Mouse (Mus musculus): ENCODE measurements around the gene Ppp4r1.

DNA sequence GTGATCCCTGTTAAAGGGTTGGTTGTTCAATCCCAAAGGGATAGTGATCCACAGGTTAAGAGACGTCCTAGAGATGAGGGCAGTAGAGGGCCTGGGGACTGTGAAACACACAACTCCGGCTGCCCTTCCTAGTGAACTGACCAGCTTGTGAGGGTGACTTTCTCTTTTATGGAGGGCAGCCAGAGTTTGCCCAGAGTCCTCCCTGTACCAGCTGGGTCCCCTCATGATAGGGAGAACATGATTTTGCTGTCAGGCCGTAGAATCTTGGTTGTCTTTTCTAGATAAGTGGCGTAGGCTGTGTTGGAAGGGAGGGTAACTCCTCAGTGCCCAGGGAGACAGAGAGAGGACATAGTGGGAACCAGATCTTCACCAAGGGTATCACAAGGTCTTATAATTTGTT lies 4.9 kb downstream of the Ppp4r1 start:
- TF ChIP-seq CTCF (IDR thresholded peaks at IDR 0.05; ENCODE audit: borderline replicate concordance, extremely low read depth, insufficient read depth, insufficient read length) (no peak), POLR2A (IDR thresholded peaks at IDR 0.05; ENCODE audit: borderline replicate concordance, extremely low read depth, insufficient read depth, insufficient read length, poor library complexity, severe bottlenecking) (no peak)

All from brain, embryonic 14.5 days (tissue).